Mouse (Mus musculus) spleen, adult 2 months (tissue): Measurements from ENCODE around the gene Casp4.

ENCODE experiments used
- CTCF ChIP-seq: fragments of 200-500 bp; IDR thresholded peaks from 2 replicates; pipeline ENCODE4 v1.5.1; 2011; ENCODE audit warnings: mild to moderate bottlenecking, inconsistent platforms; ENCODE audit not compliant: insufficient read depth, insufficient read length, insufficient replicate concordance; ENCODE audit errors: extremely low read depth
- POLR2A ChIP-seq: fragments of 200-500 bp; IDR thresholded peaks from 2 replicates; pipeline ENCODE4 v1.6.1; 2011; ENCODE audit warnings: low read depth, low read length, inconsistent platforms

GRCm38 (mm10) chr9:5343092-5343491 is 34.5 kb downstream of the Casp4 start:
- TF ChIP-seq CTCF (no peak), POLR2A (no peak)
